Mouse (Mus musculus) E14TG2a.4 (cell line): ENCODE data around the gene Itpr3.

Source experiments
- H3K27me3 ChIP-seq: 2 replicates; pipeline ENCODE4 v1.6.1; 2014; ENCODE audit warnings: low read length, control low read depth; ENCODE audit not compliant: insufficient read depth
- H3K36me3 ChIP-seq: 2 replicates; pipeline ENCODE4 v1.6.1; 2014; ENCODE audit warnings: low read length, control low read depth; ENCODE audit not compliant: insufficient read depth
- H3K4me1 ChIP-seq: replicated peaks from 2 replicates; pipeline ENCODE4 v1.6.1; 2014; ENCODE audit warnings: low read depth, low read length, control low read depth
- H3K4me3 ChIP-seq: replicated peaks from 2 replicates; pipeline ENCODE4 v1.5.1; 2014; ENCODE audit warnings: mild to moderate bottlenecking, low read length
- H3K9me3 ChIP-seq: 2 replicates; pipeline ENCODE4 v1.6.1; 2014; ENCODE audit warnings: low read length, control low read depth
- CTCF ChIP-seq: conservative IDR thresholded peaks from 2 replicates; pipeline ENCODE4 v1.5.1; 2014; ENCODE audit warnings: low read length
- NANOG ChIP-seq: IDR thresholded peaks from 2 replicates; pipeline ENCODE4 v1.6.1; 2014; ENCODE audit warnings: borderline replicate concordance, low read length, mixed read lengths
- POU5F1 ChIP-seq: IDR thresholded peaks from 2 replicates; pipeline ENCODE4 v1.6.1; 2014; ENCODE audit warnings: low read length, borderline replicate concordance

Itpr3 gene

GRCm38 (mm10) chr17:27144152-27144551 is 87.0 kb downstream of the Itpr3 start:
- Histone ChIP-seq H3K4me3 (0 out of 2 replicates have a peak overlapping the region, but pooled peaks have one; percentile 32), H3K27me3 (peaks cover 32% of the 10 kb centered on the region), H3K9me3 (no peaks in the 10 kb centered on the region), H3K4me1 (peaks cover 81% of the 10 kb centered on the region), H3K36me3 (no peaks in the 10 kb centered on the region)
- no peak for TF ChIP-seq CTCF
- TF ChIP-seq NANOG = no peak

- TF ChIP-seq POU5F1 (no peak), NANOG (no peak), CTCF (no peak)
- no peaks in the 10 kb centered on the region for H3K36me3 ChIP-seq
- no peak overlapping the region for H3K4me3 ChIP-seq
- H3K4me1 ChIP-seq = peaks cover 67% of the 10 kb centered on the region
- peaks cover 35% of the 10 kb centered on the region for H3K27me3 ChIP-seq
- H3K9me3 ChIP-seq = no peaks in the 10 kb centered on the region
These were observed 89.3 kb downstream of the Itpr3 start for GRCm38 (mm10) chr17:27146323-27146923.

DNA sequence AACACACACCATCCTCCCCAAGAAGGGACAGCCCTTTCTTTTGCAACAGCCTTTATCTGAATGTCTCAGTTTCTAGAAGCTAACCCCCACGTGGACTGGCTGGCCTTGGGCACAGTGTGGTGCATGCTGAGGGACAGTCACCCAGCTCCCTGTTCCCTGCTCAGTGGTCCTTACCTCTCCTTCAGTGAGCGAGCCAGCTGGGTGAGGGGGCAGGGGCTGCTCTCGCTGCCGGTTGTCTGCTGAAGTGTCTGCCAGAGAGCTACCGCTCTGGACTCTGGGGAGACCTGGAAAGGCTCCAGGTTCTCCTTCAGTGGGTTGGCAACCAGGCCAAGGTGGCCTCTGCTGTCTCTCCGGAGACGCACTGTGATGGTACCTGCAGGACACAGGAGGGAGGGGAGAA is 93.8 kb downstream of the Itpr3 start:
- Histone ChIP-seq H3K9me3 (no peaks in the 10 kb centered on the region), H3K36me3 (no peaks in the 10 kb centered on the region), H3K4me1 (peaks cover 44% of the 10 kb centered on the region), H3K4me3 (no peak overlapping the region), H3K27me3 (peaks cover 51% of the 10 kb centered on the region)
- TF ChIP-seq NANOG (no peak), POU5F1 (no peak), CTCF (no peak)

- peaks cover 39% of the 10 kb centered on the region for H3K4me1 ChIP-seq
- H3K9me3 ChIP-seq = no peaks in the 10 kb centered on the region
- H3K27me3 ChIP-seq = peaks cover 47% of the 10 kb centered on the region
- TF ChIP-seq CTCF (peak; percentile 84), NANOG (no peak)
- no peak overlapping the region for H3K4me3 ChIP-seq
- H3K36me3 ChIP-seq = no peaks in the 10 kb centered on the region
These were observed 94.3 kb downstream of the Itpr3 start for GRCm38 (mm10) chr17:27151411-27151810.

DNA sequence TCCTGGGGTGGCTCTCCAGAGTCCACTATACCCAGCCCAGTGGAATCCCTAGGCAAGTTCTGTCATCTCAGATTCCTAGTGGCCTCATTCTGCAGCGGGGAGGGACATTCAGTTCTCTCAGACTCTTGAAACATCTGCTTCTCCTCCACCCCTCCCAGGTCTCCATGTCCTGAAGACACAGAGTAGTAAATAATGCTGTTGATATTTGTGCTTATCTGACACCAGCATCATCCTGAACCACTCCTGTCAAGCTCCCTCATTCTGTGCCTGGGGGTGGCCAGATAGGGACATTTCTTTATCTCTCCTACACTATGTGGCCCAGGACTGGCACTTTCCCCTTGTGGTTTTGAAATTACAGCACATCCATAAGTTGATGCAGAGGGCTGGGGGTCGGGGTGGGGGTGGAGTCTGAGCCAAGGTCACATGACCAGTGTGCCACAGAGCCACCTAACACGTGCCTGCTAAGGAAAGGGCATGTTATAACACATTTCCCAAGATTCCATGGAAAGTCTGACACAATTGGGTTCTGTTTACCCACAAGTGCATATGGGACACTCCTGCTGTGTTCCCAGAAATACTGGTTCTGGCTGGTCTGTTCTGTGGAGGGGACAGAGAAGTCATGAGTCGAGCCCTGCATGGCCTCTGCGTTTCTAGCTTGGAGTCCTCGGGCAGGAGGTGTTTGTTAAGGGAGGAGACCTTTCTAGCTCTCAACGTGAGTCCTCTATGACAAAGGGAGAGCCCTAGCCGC is 96.0 kb downstream of the Itpr3 start:
- TF ChIP-seq NANOG (no peak), CTCF (no peak), POU5F1 (no peak)
- Histone ChIP-seq H3K4me3 (no peak overlapping the region), H3K9me3 (no peaks in the 10 kb centered on the region)

GRCm38 (mm10) chr17:27153773-27154193 is 96.7 kb downstream of the Itpr3 start:
- peaks cover 42% of the 10 kb centered on the region for H3K27me3 ChIP-seq
- H3K9me3 ChIP-seq = no peaks in the 10 kb centered on the region
- no peak overlapping the region for H3K4me3 ChIP-seq
- TF ChIP-seq POU5F1 = no peak
- no peak for TF ChIP-seq CTCF
- no peak for TF ChIP-seq NANOG
- no peaks in the 10 kb centered on the region for H3K36me3 ChIP-seq
- peaks cover 27% of the 10 kb centered on the region for H3K4me1 ChIP-seq

More for the DNA sequence above, 96.0 kb downstream of the Itpr3 start:
- Histone ChIP-seq H3K36me3 (no peaks in the 10 kb centered on the region), H3K27me3 (peaks cover 42% of the 10 kb centered on the region), H3K4me1 (peaks cover 33% of the 10 kb centered on the region)

DNA sequence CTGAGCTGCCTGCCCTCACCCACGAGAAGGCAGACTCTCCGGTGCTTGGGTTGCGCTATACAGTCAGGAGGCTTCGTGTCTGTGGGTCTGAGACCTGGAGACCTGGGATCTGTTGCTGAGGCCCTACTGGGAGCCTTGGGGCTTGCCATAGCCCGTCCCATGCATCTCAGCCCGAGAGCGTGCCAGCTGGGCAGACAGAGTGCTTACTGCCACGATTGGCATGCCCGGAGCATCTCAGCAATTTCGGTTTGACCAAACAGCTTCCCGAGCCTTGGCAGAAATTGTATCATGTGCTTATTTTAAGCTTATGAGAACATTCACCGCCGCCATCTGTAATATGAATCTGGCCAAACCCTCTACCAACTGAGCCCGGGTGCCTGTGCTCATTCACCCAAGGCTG is 97.2 kb downstream of the Itpr3 start:
- TF ChIP-seq POU5F1 (no peak), CTCF (no peak), NANOG (no peak)
- no peak overlapping the region for H3K4me3 ChIP-seq

DNA sequence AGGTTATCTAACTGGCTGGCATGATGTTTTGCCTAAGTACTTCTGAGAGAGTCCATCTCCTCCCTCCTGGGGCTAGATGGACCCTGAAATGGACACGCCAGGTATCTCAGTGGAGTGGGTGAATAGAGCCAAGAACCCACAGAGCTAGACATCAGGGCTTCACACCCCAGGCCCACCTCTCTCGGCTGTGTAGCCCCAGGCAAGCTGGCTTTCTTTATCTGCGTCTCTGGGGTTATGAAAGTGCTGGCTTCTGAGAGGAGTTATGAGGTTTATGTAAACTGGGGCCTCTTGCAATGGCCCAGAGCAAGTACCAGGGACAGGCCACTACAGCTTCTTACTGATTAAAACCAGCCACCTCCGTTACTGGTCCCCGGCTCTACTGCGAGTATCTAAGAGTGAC is 97.8 kb downstream of the Itpr3 start:
- Histone ChIP-seq H3K27me3 (peaks cover 37% of the 10 kb centered on the region), H3K36me3 (no peaks in the 10 kb centered on the region), H3K4me1 (peaks cover 23% of the 10 kb centered on the region), H3K9me3 (no peaks in the 10 kb centered on the region), H3K4me3 (no peak overlapping the region)
- TF ChIP-seq POU5F1 (no peak), CTCF (no peak), NANOG (no peak)

More for the DNA sequence above, 97.2 kb downstream of the Itpr3 start:
- peaks cover 23% of the 10 kb centered on the region for H3K4me1 ChIP-seq
- H3K36me3 ChIP-seq = no peaks in the 10 kb centered on the region
- peaks cover 41% of the 10 kb centered on the region for H3K27me3 ChIP-seq
- H3K9me3 ChIP-seq = no peaks in the 10 kb centered on the region

DNA sequence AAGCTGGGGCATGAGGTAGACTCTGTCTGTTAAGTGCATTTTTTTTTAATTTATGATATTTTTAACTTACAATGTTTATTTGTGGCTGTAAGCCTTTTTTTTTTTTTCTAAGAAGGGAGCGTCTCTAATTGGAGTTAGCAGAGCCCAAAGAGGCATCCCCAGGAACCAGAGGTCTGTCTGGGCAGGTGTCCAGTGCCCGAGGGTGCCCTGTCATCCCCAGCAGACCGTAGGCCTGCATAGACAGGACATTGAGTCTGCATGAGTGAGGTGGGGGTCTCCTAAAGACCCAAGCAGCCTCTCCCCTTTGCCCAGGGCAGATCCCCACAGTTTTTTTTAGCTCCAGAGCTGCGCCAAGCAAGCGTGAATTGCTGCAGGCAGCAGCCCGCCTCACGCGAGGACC is 98.6 kb downstream of the Itpr3 start:
- no peaks in the 10 kb centered on the region for H3K9me3 ChIP-seq
- peaks cover 23% of the 10 kb centered on the region for H3K4me1 ChIP-seq
- H3K4me3 ChIP-seq = no peak overlapping the region
- peaks cover 35% of the 10 kb centered on the region for H3K27me3 ChIP-seq
- no peaks in the 10 kb centered on the region for H3K36me3 ChIP-seq
- TF ChIP-seq POU5F1 (no peak), NANOG (no peak), CTCF (no peak)
